Mouse (Mus musculus) heart, adult 2 months (tissue): ENCODE data around the gene Btbd6. TPM values are rescaled to one million over a fixed set of nuclear protein-coding genes. Genes with fewer than 3 reads are reported as not detected.

Experiments
- DNase-seq, 2 experiments: peaks; one replicate each; pipeline ENCODE4 v3.0.0; 2021
- H3K27ac ChIP-seq: fragments of 200-600 bp; 2 replicates; pipeline ENCODE4 v1.8.1; 2022
- H3K27me3 ChIP-seq: fragments of 200-500 bp; 2 replicates; pipeline ENCODE4 v1.6.1; 2012; ENCODE audit warnings: mild to moderate bottlenecking, low read length, inconsistent platforms, mixed read lengths; ENCODE audit not compliant: control insufficient read depth, insufficient read depth
- H3K36me3 ChIP-seq: fragments of 200-500 bp; 2 replicates; pipeline ENCODE4 v1.6.1; 2012; ENCODE audit warnings: low read length, inconsistent platforms; ENCODE audit not compliant: control insufficient read depth, insufficient read depth
- H3K4me1 ChIP-seq: fragments of 200-500 bp; 2 replicates; pipeline ENCODE4 v1.6.1; 2011; ENCODE audit warnings: low read length; ENCODE audit not compliant: control insufficient read depth, insufficient read depth
- H3K4me3 ChIP-seq: fragments of 200-600 bp; 2 replicates; pipeline ENCODE4 v1.8.1; 2022
- H3K79me2 ChIP-seq: fragments of 200-500 bp; replicated peaks from 2 replicates; pipeline ENCODE4 v1.6.1; 2012; ENCODE audit warnings: mild to moderate bottlenecking, inconsistent platforms, low read length, moderate library complexity, mixed read lengths; ENCODE audit not compliant: control insufficient read depth, insufficient read depth
- H3K9ac ChIP-seq: fragments of 200-500 bp; 2 replicates; pipeline ENCODE4 v1.6.1; 2012; ENCODE audit warnings: low read depth, mild to moderate bottlenecking, control low read depth, inconsistent platforms, low read length, mixed read lengths
- CTCF ChIP-seq: fragments of 200-600 bp; IDR thresholded peaks from 2 replicates; pipeline ENCODE4 v1.8.1; 2022; ENCODE audit warnings: antibody characterized with exemption, mild to moderate bottlenecking, moderate library complexity
- EP300 ChIP-seq: fragments of 200-500 bp; IDR thresholded peaks from 2 replicates; pipeline ENCODE4 v1.6.1; 2011; ENCODE audit warnings: low read depth, low read length, control low read depth; ENCODE audit not compliant: insufficient read depth
- POLR2A ChIP-seq: fragments of 200-500 bp; IDR thresholded peaks from 2 replicates; pipeline ENCODE4 v1.6.1; 2011; ENCODE audit warnings: mild to moderate bottlenecking, low read depth, low read length, control low read depth; ENCODE audit not compliant: insufficient read depth
- WGBS: fragments of 180-500 bp; shearing (Covaris S2); methylation state at CpG from one replicate; pipeline ENCODE4 v1.1.7; 2018; 5-methylcytosine and 5-hydroxymethylcytosine counted together
- intact Hi-C: fragments of 180-260 bp; cut with DNase I; formaldehyde crosslinking; loops from one replicate; pipeline ENCODE4 v1.15.1; 2025
- polyA plus RNA-seq: library from polyadenylated mRNA; depleted of rRNA; stranded (reverse); fragments of >200 nt; gene quantifications from 2 replicates; pipeline ENCODE4 v1.2.3, GENCODE M21; 2012
- total RNA-seq, 2 experiments: library from RNA; stranded (reverse); gene quantifications; 2 replicates each; pipeline ENCODE4 v1.2.3; 2021

Gene Btbd6
- total and polyA plus RNA-seq, 3 experiments, result 21.8 to 27.4 (median 24.3) TPM

GRCm38 (mm10) chr12:112941776-112942713, 34.2 kb upstream of the Btbd6 start, which contains the start of gene Nudt14:
Nudt14 (minus strand) TSS chr12:112942124.
- H3K9ac ChIP-seq, result peak within 1 kb of the TSS; percentile 93
- H3K4me3 ChIP-seq, result peak within 1 kb of the TSS; percentile 89
- H3K27ac ChIP-seq, result peak within 1 kb of the TSS; percentile 96
- peaks cover 6% of the 10 kb centered on the region for H3K4me1 ChIP-seq
- H3K27me3 ChIP-seq, result no peaks in the 10 kb centered on the region
- peak; percentile 86 to 89 for DNase-seq
- WGBS, result 4% methylated on average over 57 of the region's 58 CpGs
- intact Hi-C loops, result no loop called here
- H3K36me3 ChIP-seq, result no peaks in the 10 kb centered on the region
- peak; percentile 17 for TF ChIP-seq CTCF
- TF ChIP-seq POLR2A, result peak; percentile 81
- TF ChIP-seq EP300, result 0 out of 2 replicates have a peak, but pooled peaks have one; percentile 4
- H3K79me2 ChIP-seq, result no peaks in the 10 kb centered on the region

- Histone ChIP-seq H3K36me3 (no peaks in the 10 kb centered on the region), H3K27me3 (no peaks in the 10 kb centered on the region), H3K4me3 (no peak overlapping the region), H3K79me2 (no peaks in the 10 kb centered on the region), H3K9ac (no peak overlapping the region), H3K4me1 (peaks cover 6% of the 10 kb centered on the region), H3K27ac (no peak overlapping the region)
- 66% methylated on average over 2 of the region's 2 CpGs for WGBS
- DNase-seq, result no peak
- intact Hi-C loops, result no loop called here
- TF ChIP-seq POLR2A (no peak), EP300 (no peak), CTCF (no peak)
These were observed 32.6 kb upstream of the Btbd6 start for GRCm38 (mm10) chr12:112943669-112944068.

- peak; percentile 71 for TF ChIP-seq CTCF
- TF ChIP-seq POLR2A, result no peak
- intact Hi-C loops, result no loop called here
- Histone ChIP-seq H3K27me3 (no peaks in the 10 kb centered on the region), H3K27ac (peak overlapping the region; percentile 28; the same call in 1 of the 2 replicates), H3K9ac (no peak overlapping the region), H3K79me2 (no peaks in the 10 kb centered on the region), H3K4me1 (peaks cover 15% of the 10 kb centered on the region), H3K4me3 (no peak overlapping the region), H3K36me3 (no peaks in the 10 kb centered on the region)
- no peak for DNase-seq
- WGBS, result 38% methylated on average over 4 of the region's 4 CpGs
These were observed 29.0 kb upstream of the Btbd6 start for GRCm38 (mm10) chr12:112947307-112947706.

GRCm38 (mm10) chr12:112950040-112950760, 26.1 kb upstream of the Btbd6 start:
- peaks cover 23% of the 10 kb centered on the region for H3K4me1 ChIP-seq
- H3K4me3 ChIP-seq, result peak overlapping the region; percentile 62
- H3K79me2 ChIP-seq, result no peaks in the 10 kb centered on the region
- no peaks in the 10 kb centered on the region for H3K27me3 ChIP-seq
- intact Hi-C loops, result loop anchor here (5.0 kb wide), 1 partner anchor 192 kb away; the partner anchor contains the start of gene Crip2
- TF ChIP-seq POLR2A (peak; percentile 51; the same call in 1 of the 2 replicates), CTCF (no peak)
- peak overlapping the region; percentile 81 for H3K27ac ChIP-seq
- H3K9ac ChIP-seq, result peak overlapping the region; percentile 67
- H3K36me3 ChIP-seq, result no peaks in the 10 kb centered on the region
- WGBS, result under 1% methylated on average over 58 of the region's 58 CpGs
- peak; percentile 90 to 91 for DNase-seq

GRCm38 (mm10) chr12:112950761-112951129, 25.5 kb upstream of the Btbd6 start:
- WGBS, result 5% methylated on average over 6 of the region's 6 CpGs
- Histone ChIP-seq H3K36me3 (no peaks in the 10 kb centered on the region), H3K27me3 (no peaks in the 10 kb centered on the region), H3K4me3 (peak overlapping the region; percentile 62), H3K79me2 (no peaks in the 10 kb centered on the region), H3K9ac (peak overlapping the region; percentile 4; the same call in 1 of the 2 replicates), H3K4me1 (peaks cover 23% of the 10 kb centered on the region), H3K27ac (peak overlapping the region; percentile 81)
- TF ChIP-seq EP300 (no peak), CTCF (no peak), POLR2A (no peak)
- intact Hi-C loops, result loop anchor here (5.0 kb wide), 1 partner anchor 192 kb away; the partner anchor contains the start of gene Crip2
- no peak for DNase-seq
